Mouse (Mus musculus): ENCODE measurements around the gene Rbm28.
"Not testable (repeated sequence)": the region's sequence is repeated elsewhere in the genome, so short reads cannot be mapped to it uniquely, and the experiment has no call there.

The Rbm28 gene

GRCm38 (mm10) chr6:29193961-29194750 is 29.4 kb upstream of the Rbm28 start:
- DNase-seq: no peak

- DNase-seq: no peak
Observed at GRCm38 (mm10) chr6:29187936-29188335, 23.1 kb upstream of the Rbm28 start.

GRCm38 (mm10) chr6:29179843-29180242 is 15.0 kb upstream of the Rbm28 start:
- DNase-seq: peak; percentile 78

- peak; percentile 80 for DNase-seq
Observed at GRCm38 (mm10) chr6:29178888-29179658, 14.3 kb upstream of the Rbm28 start, which contains the start of gene Prrt4. Gene Prrt4 (minus strand): TSS chr6:29179584.

GRCm38 (mm10) chr6:29177901-29178879 is 13.4 kb upstream of the Rbm28 start:
- no peak for DNase-seq

- no peak for DNase-seq
Observed at GRCm38 (mm10) chr6:29175113-29175512, 10.3 kb upstream of the Rbm28 start.

- no peak for DNase-seq
Observed at GRCm38 (mm10) chr6:29174368-29174767, 9.6 kb upstream of the Rbm28 start.

GRCm38 (mm10) chr6:29170952-29171388 is 6.2 kb upstream of the Rbm28 start:
- DNase-seq: peak; percentile 68

- DNase-seq: no peak
Observed at GRCm38 (mm10) chr6:29170063-29170921, 5.5 kb upstream of the Rbm28 start.

GRCm38 (mm10) chr6:29169675-29170062 is 4.9 kb upstream of the Rbm28 start:
- no peak for DNase-seq

- DNase-seq: no peak
Observed at GRCm38 (mm10) chr6:29168871-29169270, 4.1 kb upstream of the Rbm28 start.

- DNase-seq: peak; percentile 26
Observed at GRCm38 (mm10) chr6:29166196-29166595, 1.4 kb upstream of the Rbm28 start.

GRCm38 (mm10) chr6:29161291-29161690 is 3.5 kb downstream of the Rbm28 start:
- not testable (repeated sequence) for DNase-seq

- DNase-seq: no peak
Observed at GRCm38 (mm10) chr6:29160786-29161185, 4.0 kb downstream of the Rbm28 start.

GRCm38 (mm10) chr6:29156326-29156725 is 8.5 kb downstream of the Rbm28 start:
- no peak for DNase-seq

GRCm38 (mm10) chr6:29150001-29150400 is 14.8 kb downstream of the Rbm28 start:
- no peak for DNase-seq

GRCm38 (mm10) chr6:29147407-29148010 is 17.3 kb downstream of the Rbm28 start:
- DNase-seq: no peak

- no peak for DNase-seq
Observed at GRCm38 (mm10) chr6:29146641-29147040, 18.2 kb downstream of the Rbm28 start.

- DNase-seq: peak; percentile 53
Observed at GRCm38 (mm10) chr6:29145456-29146307, 19.1 kb downstream of the Rbm28 start.

GRCm38 (mm10) chr6:29144971-29145370 is 19.8 kb downstream of the Rbm28 start:
- no peak for DNase-seq
